Mouse (Mus musculus) MEL (cell line): Measurements from ENCODE around the gene Ints14. TPM values are rescaled to one million over a fixed set of nuclear protein-coding genes. Genes with fewer than 3 reads are reported as not detected.

Source experiments
- DNase-seq: peaks from one replicate; pipeline ENCODE4 v3.0.0; 2011; ENCODE audit warnings: low read depth, low spot score
- H3K27ac ChIP-seq: 2 replicates; pipeline ENCODE4 v1.5.1; 2012; ENCODE audit warnings: low read depth, mild to moderate bottlenecking, control low read depth, low read length, moderate library complexity; ENCODE audit not compliant: control insufficient read depth
- H3K27me3 ChIP-seq, 2 experiments: fragments of 150-350 bp in 1 of 2; sonication (generic) in 1 of 2; 2 replicates each; pipeline ENCODE4 v1.6.1; 2012; ENCODE audit warnings: low read length in 2 of 2, mild to moderate bottlenecking in 2 of 2, improper control_type of control experiment in 1 of 2, moderate library complexity in 1 of 2; ENCODE audit not compliant: insufficient read depth in 2 of 2, control insufficient read depth in 1 of 2
- H3K36me3 ChIP-seq, 2 experiments: 2 replicates each; pipeline ENCODE4 v1.6.1; 2012 to 2014; ENCODE audit warnings: low read length in 2 of 2, improper control_type of control experiment in 1 of 2, inconsistent platforms in 1 of 2, mild to moderate bottlenecking in 1 of 2; ENCODE audit not compliant: insufficient read depth in 2 of 2, control insufficient read depth in 1 of 2
- H3K4me1 ChIP-seq, 2 experiments: fragments of 150-350 bp in 1 of 2; sonication (generic) in 1 of 2; 2 replicates each; pipeline ENCODE4 v1.6.1; 2012; ENCODE audit warnings: low read length in 2 of 2, improper control_type of control experiment in 1 of 2, mild to moderate bottlenecking in 1 of 2; ENCODE audit not compliant: insufficient read depth in 2 of 2, control insufficient read depth in 1 of 2
- H3K4me3 ChIP-seq, 2 experiments: fragments of 150-350 bp in 1 of 2; sonication (generic) in 1 of 2; 2 replicates each; pipeline ENCODE4 v1.5.1; 2012; ENCODE audit warnings: low read depth in 2 of 2, low read length in 2 of 2, mild to moderate bottlenecking in 2 of 2, moderate library complexity in 2 of 2, control low read depth in 1 of 2, improper control_type of control experiment in 1 of 2; ENCODE audit not compliant: control insufficient read depth in 1 of 2, insufficient read depth in 1 of 2
- H3K79me2 ChIP-seq: 2 replicates; pipeline ENCODE4 v1.6.1; 2012; ENCODE audit warnings: mild to moderate bottlenecking, low read length, moderate library complexity; ENCODE audit not compliant: control insufficient read depth, poor library complexity, insufficient read depth
- H3K9ac ChIP-seq: 2 replicates; pipeline ENCODE4 v1.6.1; 2012; ENCODE audit warnings: low read depth, mild to moderate bottlenecking, control low read depth, low read length, moderate library complexity; ENCODE audit not compliant: control insufficient read depth, poor library complexity, severe bottlenecking
- H3K9me3 ChIP-seq: fragments of 150-350 bp; sonication (generic); replicated peaks from 2 replicates; pipeline ENCODE4 v1.6.1; 2012; ENCODE audit warnings: mild to moderate bottlenecking, low read length, improper control_type of control experiment, moderate library complexity; ENCODE audit not compliant: insufficient read depth
- BHLHE40 ChIP-seq: IDR thresholded peaks from 2 replicates; pipeline ENCODE4 v1.6.1; 2012; ENCODE audit warnings: low read depth, mild to moderate bottlenecking, inconsistent platforms, low read length, improper control_type of control experiment, borderline replicate concordance
- CHD2 ChIP-seq: IDR thresholded peaks from 2 replicates; pipeline ENCODE4 v1.6.1; 2011; ENCODE audit warnings: low read length, improper control_type of control experiment
- CTCF ChIP-seq, 3 experiments: IDR thresholded peaks in 2 of 3; conservative IDR thresholded peaks in 1 of 3; 2 replicates each; pipeline ENCODE4 v1.5.1; 2011 to 2012; ENCODE audit warnings: low read length in 3 of 3, low read depth in 2 of 3, mild to moderate bottlenecking in 2 of 3, improper control_type of control experiment in 1 of 3, inconsistent platforms in 1 of 3, mixed read lengths in 1 of 3, moderate library complexity in 1 of 3; ENCODE audit not compliant: control insufficient read depth in 1 of 3, insufficient read depth in 1 of 3, poor library complexity in 1 of 3, severe bottlenecking in 1 of 3
- EP300 ChIP-seq, 2 experiments: IDR thresholded peaks; 2 replicates each; pipeline ENCODE4 v1.6.1; 2011; ENCODE audit warnings: improper control_type of control experiment in 2 of 2, low read length in 2 of 2, low read depth in 1 of 2, mild to moderate bottlenecking in 1 of 2
- ETS1 ChIP-seq: IDR thresholded peaks from 2 replicates; pipeline ENCODE4 v1.6.1; 2012; ENCODE audit warnings: low read depth, mild to moderate bottlenecking, inconsistent platforms, low read length, improper control_type of control experiment, moderate library complexity
- GABPA ChIP-seq: IDR thresholded peaks from 2 replicates; pipeline ENCODE4 v1.6.1; 2012; ENCODE audit warnings: low read depth, mild to moderate bottlenecking, inconsistent platforms, low read length, improper control_type of control experiment, moderate library complexity
- HCFC1 ChIP-seq: IDR thresholded peaks from 2 replicates; pipeline ENCODE4 v1.6.1; 2012; ENCODE audit warnings: low read depth, mild to moderate bottlenecking, inconsistent platforms, low read length, improper control_type of control experiment, moderate library complexity
- JUND ChIP-seq: IDR thresholded peaks from 2 replicates; pipeline ENCODE4 v1.6.1; 2011; ENCODE audit warnings: low read depth, mild to moderate bottlenecking, improper control_type of control experiment, low read length
- MAFK ChIP-seq: IDR thresholded peaks from 2 replicates; pipeline ENCODE4 v1.6.1; 2011; ENCODE audit warnings: low read depth, mild to moderate bottlenecking, low read length, improper control_type of control experiment, borderline replicate concordance
- MAX ChIP-seq: IDR thresholded peaks from 2 replicates; pipeline ENCODE4 v1.6.1; 2011; ENCODE audit warnings: low read length, improper control_type of control experiment
- MAZ ChIP-seq: IDR thresholded peaks from 2 replicates; pipeline ENCODE4 v1.6.1; 2012; ENCODE audit warnings: low read depth, mild to moderate bottlenecking, inconsistent platforms, low read length, improper control_type of control experiment
- MXI1 ChIP-seq: IDR thresholded peaks from 2 replicates; pipeline ENCODE4 v1.6.1; 2011; ENCODE audit warnings: mild to moderate bottlenecking, low read depth, low read length, improper control_type of control experiment
- MYB ChIP-seq: IDR thresholded peaks from 2 replicates; pipeline ENCODE4 v1.6.1; 2011; ENCODE audit warnings: mild to moderate bottlenecking, low read depth, low read length, improper control_type of control experiment
- MYC ChIP-seq: IDR thresholded peaks from 2 replicates; pipeline ENCODE4 v1.6.1; 2011; ENCODE audit warnings: low read depth, mild to moderate bottlenecking, low read length, improper control_type of control experiment, moderate library complexity
- NRF1 ChIP-seq: IDR thresholded peaks from 2 replicates; pipeline ENCODE4 v1.6.1; 2014; ENCODE audit warnings: low read depth, mild to moderate bottlenecking, inconsistent platforms, low read length, improper control_type of control experiment, moderate library complexity; ENCODE audit not compliant: poor library complexity, insufficient read depth, severe bottlenecking
- POLR2AphosphoS2 ChIP-seq: IDR thresholded peaks from 2 replicates; pipeline ENCODE4 v1.6.1; 2011; ENCODE audit warnings: low read length, improper control_type of control experiment
- POLR2AphosphoS5 ChIP-seq: IDR thresholded peaks from 2 replicates; pipeline ENCODE4 v1.6.1; 2012; ENCODE audit warnings: low read depth, borderline replicate concordance, mild to moderate bottlenecking, inconsistent platforms, low read length, moderate library complexity, mixed read lengths
- RCOR1 ChIP-seq: IDR thresholded peaks from 2 replicates; pipeline ENCODE4 v1.6.1; 2012; ENCODE audit warnings: low read depth, mild to moderate bottlenecking, inconsistent platforms, low read length, improper control_type of control experiment
- SIN3A ChIP-seq: IDR thresholded peaks from 2 replicates; pipeline ENCODE4 v1.6.1; 2012; ENCODE audit warnings: low read length, improper control_type of control experiment, inconsistent platforms
- SMC3 ChIP-seq: IDR thresholded peaks from 2 replicates; pipeline ENCODE4 v1.6.1; 2011; ENCODE audit warnings: low read depth, low read length, improper control_type of control experiment
- TAL1 ChIP-seq: IDR thresholded peaks from 2 replicates; pipeline ENCODE4 v1.6.1; 2012; ENCODE audit warnings: mild to moderate bottlenecking, inconsistent platforms, low read length, moderate library complexity, mixed read lengths
- USF1 ChIP-seq: IDR thresholded peaks from 2 replicates; pipeline ENCODE4 v1.6.1; 2014; ENCODE audit warnings: low read depth, mild to moderate bottlenecking, inconsistent platforms, low read length, improper control_type of control experiment, moderate library complexity
- ZKSCAN1 ChIP-seq: IDR thresholded peaks from 2 replicates; pipeline ENCODE4 v1.6.1; 2012; ENCODE audit warnings: low read depth, mild to moderate bottlenecking, inconsistent platforms, low read length, improper control_type of control experiment, moderate library complexity
- ZMIZ1 ChIP-seq: IDR thresholded peaks from 2 replicates; pipeline ENCODE4 v1.6.1; 2012; ENCODE audit warnings: low read depth, mild to moderate bottlenecking, inconsistent platforms, low read length, improper control_type of control experiment, moderate library complexity
- polyA plus RNA-seq, 2 experiments: library from polyadenylated mRNA; stranded (reverse) in 1 of 2; unstranded in 1 of 2; fragments of >175 nt in 1 of 2; fragments of >200 nt in 1 of 2; gene quantifications; 2 replicates each; pipeline versions ENCODE4 v1.2.1 to v1.2.4; 2012; ENCODE audit warnings: low replicate concordance in 2 of 2, low read depth in 1 of 2; ENCODE audit not compliant: insufficient read length in 2 of 2, insufficient read depth in 1 of 2, missing spikeins in 1 of 2
- total RNA-seq: library from RNA; depleted of rRNA; stranded (reverse); fragments of 300-350 nt; gene quantifications from 2 replicates; pipeline ENCODE4 v1.2.3, GENCODE M21; 2012

Gene Ints14
- total and polyA plus RNA-seq, 3 experiments, result 37.9 to 54.1 TPM; not detected in 1

GRCm38 (mm10) chr9:64926201-64926991, 34.3 kb upstream of the Ints14 start:
- peaks cover 0 to under 1% of the 10 kb centered on the region in 2 experiments; a peak in 1 of 4 replicates for H3K36me3 ChIP-seq
- H3K4me3 ChIP-seq, result no peak overlapping the region
- no peak for DNase-seq
- H3K27me3 ChIP-seq, result no peaks in the 10 kb centered on the region
- no peak overlapping the region for H3K9ac ChIP-seq
- no peaks in the 10 kb centered on the region for H3K9me3 ChIP-seq
- 0 out of 4 replicates have a peak, but pooled peaks cover 0 to 9% of the 10 kb centered on the region in 2 experiments for H3K4me1 ChIP-seq
- H3K27ac ChIP-seq, result no peak overlapping the region
- TF ChIP-seq NRF1 (no peak), ETS1 (no peak), ZKSCAN1 (no peak), USF1 (no peak), POLR2AphosphoS2 (peak; percentile 15; the same call in 1 of the 2 replicates), JUND (no peak), MYC (no peak), MAFK (0 out of 2 replicates have a peak, but pooled peaks have one; percentile 5), HCFC1 (no peak), ZMIZ1 (no peak), GABPA (no peak), CHD2 (no peak), RCOR1 (no peak), TAL1 (no peak)
- TF ChIP-seq, all 39 proteins: peak for 2
- no peaks in the 10 kb centered on the region for H3K79me2 ChIP-seq

GRCm38 (mm10) chr9:64930256-64930655, 30.4 kb upstream of the Ints14 start:
- Histone ChIP-seq H3K27ac (no peak overlapping the region), H3K27me3 (no peaks in the 10 kb centered on the region)
- TF ChIP-seq MXI1 (no peak), MYB (no peak), ZKSCAN1 (no peak), SMC3 (no peak), MAX (no peak), BHLHE40 (no peak), EP300 (IDR thresholded peaks at IDR 0.05; ENCODE audit: low read depth in 1 of 2, low read length in 2 of 2) (no peak), SIN3A (no peak), MAFK (no peak), CHD2 (no peak), POLR2AphosphoS5 (no peak), CTCF (IDR thresholded peaks at IDR 0.05 in 2 of 3, conservative IDR thresholded peaks at IDR 0.05 in 1 of 3; ENCODE audit: control insufficient read depth in 1 of 3, insufficient read depth in 1 of 3, low read depth in 2 of 3, low read length in 3 of 3, poor library complexity in 1 of 3, severe bottlenecking in 1 of 3) (no peak), MAZ (no peak)
- TF ChIP-seq, all 39 proteins: peak for 0

More at GRCm38 (mm10) chr9:64930256-64930655, 30.4 kb upstream of the Ints14 start:
- no peaks in the 10 kb centered on the region for H3K9me3 ChIP-seq
- H3K9ac ChIP-seq, result no peak overlapping the region
- H3K36me3 ChIP-seq, result no peaks in the 10 kb centered on the region; a peak in 1 of 4 replicates
- DNase-seq, result no peak
- no peaks in the 10 kb centered on the region for H3K79me2 ChIP-seq
- peaks cover 0 to 24% of the 10 kb centered on the region in 2 experiments; a peak in 2 of 4 replicates for H3K4me1 ChIP-seq
- no peak overlapping the region for H3K4me3 ChIP-seq
